Mouse (Mus musculus): ENCODE measurements around the gene Cdk5. TPM values are rescaled to one million over a fixed set of nuclear protein-coding genes. Genes with fewer than 3 reads are reported as not detected.
"Not testable (repeated sequence)": the region's sequence is repeated elsewhere in the genome, so short reads cannot be mapped to it uniquely, and the experiment has no call there.

Gene Cdk5
- polyA plus RNA-seq, 2 experiments from 2014 or later = 54.8 to 58.3 TPM

DNA sequence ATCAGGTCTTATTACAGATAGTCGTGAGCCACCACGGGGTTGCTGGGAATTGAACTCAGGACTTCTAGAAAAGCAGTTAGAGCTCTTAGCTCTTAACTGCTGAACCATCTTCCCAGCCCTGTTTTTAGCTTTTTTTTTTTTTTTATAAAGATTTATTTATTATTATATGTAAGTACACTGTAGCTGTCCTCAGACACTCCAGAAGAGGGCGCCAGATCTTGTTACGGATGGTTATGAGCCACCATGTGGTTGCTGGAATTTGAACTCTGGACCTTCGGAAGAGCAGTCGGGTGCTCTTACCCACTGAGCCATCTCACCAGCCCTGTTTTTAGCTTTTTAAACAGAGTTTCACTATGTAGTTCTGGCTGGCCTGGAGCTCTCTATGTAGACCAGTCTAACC, 27.1 kb downstream of the Cdk5 start:
- not testable (repeated sequence) for ATAC-seq

DNA sequence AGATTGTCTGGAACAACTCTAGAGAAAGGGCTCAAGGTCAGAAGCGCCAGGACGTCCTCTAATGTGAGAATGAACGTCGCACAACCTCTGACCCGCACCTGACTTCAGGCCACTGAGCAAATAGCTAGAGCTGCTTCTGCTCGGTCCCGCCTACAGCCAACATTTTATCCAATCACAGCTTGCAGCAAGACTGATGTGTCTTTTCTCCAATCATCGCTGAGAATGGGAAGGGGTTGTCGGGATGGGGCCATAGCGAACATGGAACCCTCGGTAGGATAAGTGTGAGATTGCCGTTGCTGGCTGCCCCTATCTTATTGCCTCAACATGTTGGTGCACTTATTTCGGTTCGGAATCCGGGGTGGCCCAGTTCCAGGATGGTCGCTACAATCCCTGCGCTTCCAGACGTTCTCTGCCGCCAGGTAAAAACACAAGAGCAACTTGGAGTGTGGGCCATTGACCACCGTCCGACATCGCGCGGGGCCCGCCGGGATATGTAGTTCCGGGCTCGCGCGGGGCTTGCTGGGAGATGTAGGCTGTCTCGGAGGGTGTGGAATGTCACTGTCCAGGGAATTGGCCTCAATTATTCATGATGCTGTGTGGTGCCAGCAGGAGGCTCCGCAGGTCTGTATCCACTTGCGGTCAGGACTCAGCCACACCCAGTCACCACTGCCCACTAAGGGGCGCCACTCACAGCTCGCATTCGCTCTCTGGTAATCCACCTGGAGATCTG, 29.0 kb downstream of the Cdk5 start:
- peak; percentile 83 for ATAC-seq

DNA sequence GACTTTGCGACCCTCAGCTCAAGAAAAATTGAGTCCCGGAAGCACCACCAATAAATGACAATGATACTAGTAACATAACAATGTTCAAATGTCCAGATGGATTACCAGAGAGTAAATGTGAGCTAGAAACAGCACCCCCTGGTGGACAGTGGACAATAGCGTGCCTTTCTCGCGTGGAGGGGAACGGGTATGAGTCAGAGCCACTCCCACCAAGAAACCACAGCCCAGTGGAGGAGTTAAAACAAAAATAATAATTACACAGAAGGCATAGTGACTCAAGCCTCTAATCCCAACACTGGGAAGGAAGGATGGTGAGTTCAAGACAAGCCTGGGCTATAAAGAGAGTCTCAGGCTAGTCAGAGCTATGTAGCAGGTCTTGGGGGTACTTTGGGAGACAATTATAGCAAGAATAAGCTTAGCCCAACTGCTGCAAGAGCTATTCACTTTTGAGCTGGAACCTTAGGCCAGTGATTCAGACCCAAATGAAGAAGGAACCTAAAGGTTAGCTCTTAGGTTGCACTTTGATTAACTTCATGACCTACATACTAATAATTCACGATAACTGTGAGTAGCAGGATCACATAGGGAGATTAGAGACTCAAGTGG, 29.8 kb downstream of the Cdk5 start, which contains the start of gene Abcb8:
TSS of gene Abcb8 (plus strand) at position 272 of the 606 bp plus-strand sequence.
- ATAC-seq = peak; percentile 57

DNA sequence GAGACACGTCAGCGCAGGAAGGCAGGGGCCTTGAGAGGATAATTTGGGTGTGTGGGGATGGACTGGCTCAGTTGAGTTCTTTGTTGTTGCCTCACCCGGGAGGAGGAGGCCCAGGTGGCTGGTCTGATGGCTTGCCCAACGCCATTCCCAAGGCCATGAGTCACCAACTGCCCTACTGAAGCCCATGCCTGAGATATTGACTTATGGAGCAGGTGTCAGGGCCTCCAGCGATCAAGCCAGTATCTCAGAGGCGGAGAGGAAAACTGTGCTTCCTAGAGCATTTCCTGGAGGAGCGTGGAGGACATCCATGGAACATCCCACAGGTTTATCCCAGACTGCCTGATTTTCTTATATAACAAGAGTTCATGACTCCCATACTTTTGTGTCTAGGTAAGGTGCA, 30.6 kb downstream of the Cdk5 start:
- no peak for ATAC-seq

DNA sequence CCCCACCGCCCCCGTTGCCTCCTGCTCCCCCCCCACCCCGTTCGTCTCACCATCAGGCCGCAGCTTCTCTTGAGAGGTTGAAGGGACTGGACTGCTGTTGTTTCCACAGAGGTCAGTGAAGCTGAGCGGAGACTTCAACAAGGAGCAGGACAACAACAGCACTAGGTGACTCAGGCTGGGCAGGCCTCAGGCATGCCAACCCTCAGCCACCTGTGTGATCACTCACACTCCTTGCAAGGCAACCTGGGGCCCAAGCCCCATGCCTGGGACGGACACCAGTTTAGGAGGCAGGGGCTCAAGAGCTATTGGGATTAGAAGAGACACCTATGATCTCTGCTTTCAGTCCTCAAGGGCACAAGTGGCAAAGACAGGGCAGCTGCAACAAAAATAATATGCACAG, 31.5 kb downstream of the Cdk5 start, which contains the start of gene Atg9b:
TSS of gene Atg9b (minus strand) at position 280 of the 400 bp plus-strand sequence.
- no peak for ATAC-seq

DNA sequence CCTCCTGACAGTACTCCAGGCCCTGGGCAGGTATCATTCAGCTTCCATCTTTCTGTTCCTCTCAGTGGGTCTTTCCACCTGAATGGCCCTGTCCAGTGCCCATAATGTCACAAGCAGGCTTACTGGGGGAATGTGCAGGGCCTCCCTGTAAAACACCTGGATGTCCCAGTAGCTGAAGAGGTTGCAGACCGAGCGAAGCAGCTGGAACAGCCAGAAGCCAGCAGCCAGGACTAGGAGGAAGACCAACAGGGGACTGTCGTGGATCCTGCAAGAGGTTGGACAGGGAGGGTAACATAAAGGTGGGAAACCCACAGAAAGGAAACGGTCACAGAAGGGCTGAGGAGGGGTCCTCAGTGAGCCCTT, 33.7 kb downstream of the Cdk5 start:
- no peak for ATAC-seq

DNA sequence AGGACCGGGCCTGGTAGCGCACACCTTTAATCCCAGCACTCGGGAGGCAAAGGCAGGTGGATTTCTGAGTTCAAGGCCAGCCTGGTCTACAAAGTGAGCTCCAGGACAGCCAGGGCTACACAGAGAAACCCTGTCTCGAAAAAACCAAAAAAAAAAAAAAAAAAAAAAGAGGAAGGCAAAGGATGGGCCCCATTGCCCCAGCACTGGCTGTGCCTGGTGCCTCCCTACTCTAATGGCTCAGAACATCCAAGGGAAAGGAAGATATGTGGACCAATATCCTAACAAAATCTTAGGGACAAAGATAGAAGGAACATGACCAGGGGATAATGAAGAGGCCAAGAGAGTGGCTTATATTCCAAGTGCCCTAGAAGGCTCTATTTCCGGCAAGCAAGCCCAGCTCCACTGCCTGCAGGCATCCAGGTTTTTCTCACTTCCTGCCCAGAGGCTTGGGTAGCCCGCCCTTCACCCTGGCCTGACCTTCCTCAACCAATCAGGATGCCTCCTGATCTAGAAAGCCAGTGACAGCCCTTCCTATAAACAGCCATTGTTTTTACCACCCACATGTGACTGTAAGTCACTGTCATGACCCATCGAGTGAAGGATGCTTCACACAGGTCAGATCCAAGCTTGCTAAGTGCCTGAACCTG, 34.2 kb downstream of the Cdk5 start:
- peak; percentile 52 for ATAC-seq

DNA sequence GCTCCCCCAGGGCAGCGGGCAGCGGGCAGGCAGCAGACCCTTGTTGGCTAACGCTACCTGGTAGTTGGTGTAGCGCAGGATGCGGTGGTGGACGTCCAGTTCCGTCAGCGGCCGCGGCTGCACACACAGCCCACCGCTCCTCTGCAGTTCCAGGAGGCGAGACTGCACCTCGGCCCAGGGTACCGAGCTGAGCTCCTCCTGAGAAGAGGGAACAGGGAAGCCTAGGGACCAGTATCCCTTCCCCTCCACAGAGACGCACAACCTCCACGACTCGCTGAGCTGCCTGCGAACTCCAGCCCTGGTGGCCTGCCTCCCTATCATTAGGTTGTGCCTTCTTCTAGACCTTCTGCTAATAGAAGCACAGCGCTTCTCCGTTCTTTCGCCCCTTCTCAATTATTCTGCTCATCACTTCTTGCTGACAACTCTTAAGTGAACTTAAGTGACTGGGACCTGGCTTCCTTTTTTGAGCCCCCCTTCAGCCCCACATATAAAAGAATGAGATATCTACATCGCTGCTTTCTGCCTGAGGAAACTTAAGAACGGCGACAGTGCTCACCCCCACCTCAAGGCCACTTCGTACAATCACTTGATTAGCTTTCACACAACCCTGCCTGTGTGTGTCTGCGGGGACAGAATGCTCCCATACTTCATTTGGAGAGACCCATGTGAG, 34.9 kb downstream of the Cdk5 start:
- no peak for ATAC-seq

DNA sequence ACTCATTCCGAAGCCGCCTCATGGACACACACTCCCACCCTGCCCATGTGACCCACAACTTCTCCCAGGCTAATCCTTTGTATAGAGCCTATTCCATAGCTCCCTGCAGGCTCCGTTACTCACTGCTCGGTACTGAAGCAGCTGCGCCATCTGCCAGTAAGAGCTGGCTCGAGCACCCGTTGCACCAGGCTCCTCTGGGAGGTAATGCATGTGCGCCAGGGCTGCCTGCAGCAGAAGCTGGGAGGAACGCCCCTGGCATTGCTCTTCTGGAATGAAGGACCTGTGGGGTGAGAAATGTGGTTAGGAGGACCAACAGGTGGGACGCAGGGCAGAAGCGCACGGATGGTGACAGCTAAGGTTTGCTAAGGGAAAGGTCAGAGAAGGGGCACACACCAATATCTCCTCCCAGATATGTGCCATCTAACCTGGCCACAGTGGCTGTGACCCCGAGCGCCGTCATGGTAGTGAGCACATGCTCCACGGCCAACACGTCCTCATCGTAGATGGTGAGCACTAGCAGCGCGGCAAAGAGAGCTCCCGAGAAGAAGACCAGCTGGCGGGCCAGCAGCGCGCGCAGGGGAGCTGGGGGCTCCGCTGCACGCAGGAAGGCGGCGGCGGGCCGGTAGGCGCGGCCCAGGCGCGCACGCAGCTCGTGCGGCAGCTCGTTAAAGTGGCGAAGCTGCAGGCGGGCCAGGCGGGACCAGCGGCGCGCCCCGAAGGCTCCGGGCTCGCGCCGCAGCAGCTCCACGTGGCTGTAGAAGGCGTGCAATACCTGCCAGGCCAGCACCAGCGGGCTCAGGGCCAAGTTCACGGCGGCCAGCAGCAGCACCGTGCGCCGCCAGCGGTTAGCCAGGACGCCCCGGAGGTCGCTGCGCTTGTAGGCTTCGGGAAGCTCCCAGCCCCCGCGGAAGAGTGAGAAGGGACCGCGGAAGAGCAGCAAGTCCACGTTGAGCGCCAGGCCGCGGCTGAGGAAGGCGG, 35.8 kb downstream of the Cdk5 start:
- ATAC-seq = peak; percentile 21

DNA sequence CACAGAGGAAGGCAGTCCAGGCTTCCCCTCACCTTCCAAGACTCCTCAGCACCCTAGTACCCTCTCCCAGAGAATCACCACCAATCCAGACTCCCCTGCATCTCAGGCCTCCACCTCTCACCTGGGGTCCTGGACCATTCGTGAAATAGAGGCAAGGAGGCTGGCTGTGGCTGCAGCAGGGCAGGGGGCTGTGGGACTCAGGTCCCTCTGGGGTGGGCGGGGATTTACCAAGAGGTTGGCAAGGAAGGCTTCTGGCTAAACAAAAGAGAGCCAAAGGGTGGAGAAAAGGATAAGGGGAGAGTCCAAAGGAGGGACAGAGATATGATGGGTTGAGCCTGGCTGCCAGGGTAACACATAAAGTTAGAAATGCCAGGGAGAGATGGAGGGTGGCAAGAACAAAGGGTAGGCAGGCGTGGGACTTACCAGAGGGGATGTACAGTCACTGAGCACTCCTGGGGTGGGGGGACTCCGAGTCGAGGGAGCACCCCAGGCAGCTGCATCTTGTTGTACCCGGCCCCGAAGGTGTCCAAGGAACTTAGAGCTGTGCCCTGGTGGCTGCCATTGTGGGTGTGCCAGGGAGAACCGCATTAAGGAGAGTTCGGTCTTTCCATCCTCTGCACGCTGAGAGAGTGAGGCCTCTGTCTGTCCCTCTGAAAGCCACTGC, 37.3 kb downstream of the Cdk5 start:
- no peak for ATAC-seq

DNA sequence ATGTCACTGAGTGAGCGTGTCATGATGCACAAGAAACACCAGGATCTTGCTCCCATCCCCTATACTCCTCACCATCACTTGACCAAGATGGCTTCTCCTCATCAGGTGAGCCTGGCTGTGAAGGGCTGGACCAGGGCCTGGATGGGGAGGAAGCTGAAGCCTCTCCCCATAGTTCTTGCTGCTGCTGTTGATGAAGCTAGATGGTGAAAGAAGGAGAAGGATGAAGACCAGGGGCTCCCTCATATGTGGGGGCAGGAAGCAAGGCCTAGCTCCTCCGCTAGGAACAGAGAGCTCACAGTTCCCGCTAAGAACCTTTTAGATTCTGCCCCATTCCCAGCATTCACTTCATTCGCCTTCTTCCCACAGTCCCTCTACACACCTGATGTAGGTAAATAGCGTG, 38.0 kb downstream of the Cdk5 start:
- no peak for ATAC-seq

DNA sequence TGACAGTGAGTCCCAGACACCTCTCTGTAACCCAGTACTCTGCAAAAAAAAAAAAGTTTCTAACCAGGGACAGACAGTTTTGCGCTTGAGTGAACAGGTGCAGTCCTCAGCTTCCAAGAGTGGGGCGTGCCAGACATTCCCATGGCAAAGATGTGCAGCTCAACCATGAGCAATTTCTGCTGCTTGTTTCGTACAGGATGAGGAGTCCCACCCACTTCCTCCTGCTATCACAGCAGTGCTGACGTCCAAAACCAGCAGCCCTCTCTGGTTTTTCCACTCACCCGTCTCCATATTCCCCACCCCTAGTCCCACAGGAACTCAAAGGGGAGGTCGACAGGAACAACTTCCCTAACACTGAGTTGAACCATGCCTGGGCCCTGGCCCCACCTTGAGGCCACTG, 38.9 kb downstream of the Cdk5 start:
- peak; percentile 33 for ATAC-seq

DNA sequence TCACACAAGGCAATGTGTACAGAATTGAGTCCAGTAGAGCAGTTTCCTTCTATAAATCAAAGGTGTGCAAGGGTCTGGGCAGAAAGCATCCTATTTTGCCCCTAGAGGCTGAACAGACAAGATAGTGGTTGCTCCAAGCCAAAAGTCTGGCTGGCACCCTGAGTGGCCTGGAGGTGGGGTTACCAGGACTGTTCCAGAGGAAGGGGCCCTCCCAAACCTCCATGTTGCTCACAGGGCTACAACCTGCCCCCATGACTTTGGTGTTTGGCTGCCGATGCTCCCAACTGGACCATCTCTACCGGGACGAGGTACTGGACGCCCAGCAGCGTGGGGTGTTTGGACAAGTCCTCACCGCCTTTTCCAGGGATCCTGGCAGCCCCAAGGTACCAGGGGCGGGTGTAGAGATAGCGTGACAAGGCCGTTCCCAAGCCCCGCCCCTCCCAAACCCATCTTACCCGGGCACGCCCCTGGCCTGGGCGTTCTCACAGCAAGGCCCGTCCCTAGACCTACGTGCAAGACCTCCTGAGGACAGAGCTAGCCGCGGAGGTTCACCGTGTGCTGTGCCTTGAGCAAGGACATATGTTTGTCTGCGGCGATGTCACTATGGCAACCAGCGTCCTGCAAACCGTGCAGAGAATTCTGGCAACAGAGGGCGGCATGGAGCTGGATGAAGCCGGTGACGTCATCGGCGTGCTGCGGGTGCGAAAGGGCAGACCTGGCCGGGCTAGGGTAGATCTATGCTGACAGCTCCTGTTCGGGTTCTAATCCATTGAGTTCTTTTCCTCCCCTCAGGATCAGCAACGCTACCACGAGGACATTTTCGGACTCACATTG, 40.1 kb downstream of the Cdk5 start:
- peak; percentile 78 for ATAC-seq

DNA sequence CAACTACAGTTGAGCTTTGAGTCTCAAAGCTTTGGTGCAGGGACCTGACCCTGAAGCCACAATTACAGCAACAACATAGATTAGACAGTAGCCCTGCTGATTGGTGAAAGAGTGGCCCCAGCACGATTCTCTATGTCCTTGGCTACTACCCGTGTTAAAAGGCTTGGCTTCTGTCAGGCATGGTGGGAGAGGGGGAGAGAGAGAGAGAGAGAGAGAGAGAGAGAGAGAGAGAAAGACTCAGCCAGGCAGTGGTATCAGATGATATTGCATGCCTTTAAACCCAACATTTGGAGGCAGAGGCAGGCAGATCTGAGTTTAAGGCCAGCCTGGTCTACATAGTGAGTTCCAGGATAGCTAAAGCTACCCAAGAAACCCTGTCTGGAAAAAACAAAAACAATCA, 41.3 kb downstream of the Cdk5 start:
- ATAC-seq = no peak

DNA sequence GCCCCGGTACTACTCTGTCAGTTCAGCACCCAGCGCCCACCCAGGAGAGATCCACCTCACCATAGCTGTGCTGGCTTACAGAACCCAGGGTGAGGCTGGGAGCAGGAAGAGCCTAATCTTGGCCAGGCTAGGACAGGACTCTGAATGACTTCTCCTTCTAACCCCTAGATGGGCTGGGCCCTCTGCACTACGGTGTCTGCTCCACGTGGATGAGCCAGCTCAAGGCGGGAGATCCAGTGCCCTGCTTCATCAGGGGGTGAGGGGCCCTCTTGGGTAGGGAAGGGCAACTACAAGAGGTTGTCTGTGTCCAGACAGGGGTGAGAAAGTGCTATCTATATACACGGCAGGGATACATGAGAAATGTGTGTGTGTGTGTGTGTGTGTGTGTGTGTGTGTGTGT, 41.8 kb downstream of the Cdk5 start:
- no peak for ATAC-seq

DNA sequence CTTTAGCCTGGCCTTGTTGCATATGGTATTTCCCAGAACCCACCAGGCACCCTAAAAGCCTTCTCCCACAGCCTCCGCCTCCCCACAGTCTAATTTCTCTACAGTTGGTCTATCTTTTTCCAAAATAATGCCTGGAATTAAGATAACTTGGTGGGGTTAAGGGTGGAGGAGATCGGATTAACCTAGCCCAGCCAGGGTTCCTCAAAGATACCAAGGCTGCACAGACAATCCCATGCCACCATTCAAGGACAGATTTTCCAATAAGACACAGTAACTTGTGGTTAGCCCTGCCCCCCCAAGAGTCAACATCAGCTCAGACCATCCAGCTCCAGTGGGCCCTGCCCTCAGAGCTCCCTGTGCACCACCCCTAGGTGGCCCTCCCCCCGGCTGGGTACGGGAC, 42.8 kb downstream of the Cdk5 start:
- ATAC-seq = no peak

DNA sequence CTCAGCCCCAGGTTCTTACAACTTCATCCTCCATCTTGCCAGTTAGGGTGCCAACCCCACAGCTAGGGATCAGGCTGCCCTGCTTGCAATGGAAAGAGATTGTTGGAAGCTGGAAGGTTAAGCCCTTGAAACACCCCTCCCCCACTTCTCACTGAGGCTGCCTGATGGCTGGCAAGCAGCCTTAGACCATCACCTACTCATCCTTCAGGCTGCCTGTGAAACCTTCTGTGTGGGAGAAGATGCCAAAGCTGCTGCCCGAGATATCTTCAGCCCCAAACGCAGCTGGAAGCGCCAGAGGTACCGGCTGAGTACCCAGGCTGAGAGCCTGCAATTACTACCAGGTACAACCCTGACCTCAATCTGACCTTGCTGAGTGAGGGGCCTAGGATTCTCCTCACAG, 43.8 kb downstream of the Cdk5 start:
- no peak for ATAC-seq

DNA sequence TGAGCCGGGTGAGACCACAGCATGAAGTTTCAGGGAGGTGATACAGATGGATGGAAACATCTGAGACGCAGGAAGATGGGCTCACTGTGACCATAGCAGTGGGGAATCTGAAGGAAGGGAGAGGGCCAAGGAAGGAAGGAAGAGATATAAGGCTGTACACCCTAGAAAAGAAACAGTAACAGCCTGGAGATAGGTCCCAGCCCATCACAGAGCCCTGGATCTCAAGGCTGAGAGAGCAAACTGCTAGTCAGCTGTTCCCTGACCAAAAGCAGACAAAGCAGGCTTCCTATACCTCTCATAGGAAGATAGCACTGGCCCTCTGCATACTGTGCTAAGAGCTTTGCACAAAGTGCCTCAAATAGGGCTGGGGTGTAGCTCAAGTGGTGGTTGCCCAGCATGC, 44.6 kb downstream of the Cdk5 start:
- no peak for ATAC-seq

DNA sequence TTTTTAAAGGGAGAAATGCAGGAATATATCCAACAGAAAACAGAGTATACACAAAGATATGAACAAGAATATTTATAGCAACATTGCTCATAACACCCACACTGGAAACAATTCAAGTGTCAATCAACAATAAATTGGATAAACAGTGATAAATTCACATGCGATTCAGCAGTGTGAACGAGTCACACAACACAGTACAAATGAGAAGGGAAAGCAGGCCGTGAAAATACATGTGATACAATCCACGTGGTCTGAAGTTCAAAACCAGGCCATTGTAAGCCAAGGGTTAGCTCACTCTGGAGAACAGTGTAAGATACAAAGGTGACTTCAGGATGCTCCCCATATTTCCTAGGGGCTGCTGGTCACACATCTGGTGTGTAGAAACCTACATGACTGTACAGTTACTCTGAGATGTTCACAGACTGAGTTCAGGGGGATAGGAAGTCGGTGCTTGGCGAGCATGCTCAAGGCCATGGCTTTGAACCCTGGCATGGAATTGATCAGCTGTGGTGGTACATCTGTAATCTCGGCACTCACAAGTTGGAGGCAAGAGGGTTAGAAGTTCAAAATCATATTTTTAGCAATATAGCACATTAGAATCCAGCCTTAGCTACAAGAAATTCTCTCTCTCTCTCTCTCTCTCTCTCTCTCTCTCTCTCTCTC, 48.5 kb downstream of the Cdk5 start:
- ATAC-seq = no peak

DNA sequence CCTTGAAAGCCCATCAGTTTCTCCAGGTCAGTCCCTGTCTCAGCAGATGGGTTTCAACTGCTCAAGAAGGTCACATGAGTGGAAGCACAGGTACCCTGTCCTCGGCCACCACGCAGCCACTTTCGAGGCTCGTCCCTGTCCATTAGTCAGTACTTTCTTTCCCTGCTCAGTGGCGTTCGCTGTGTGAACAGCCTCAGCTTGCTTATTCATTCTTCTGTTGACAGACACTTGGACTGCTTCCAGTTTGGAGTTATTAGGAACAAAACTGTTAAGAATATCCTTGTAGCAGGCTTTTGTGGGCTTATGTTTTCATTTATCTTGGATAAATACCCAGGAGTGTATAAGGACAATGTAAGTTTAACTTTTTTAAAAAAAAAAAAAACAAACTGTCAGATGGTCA, 49.1 kb downstream of the Cdk5 start:
- no peak for ATAC-seq
